Mouse (Mus musculus) cerebellum, postnatal 14 days (tissue): ENCODE measurements around the gene Scrt2.
A peak's percentile ranks its signal among the peaks of the same experiment; 100 is the strongest.

Experiments used
- DNase-seq, 2 experiments: peaks; one replicate each; pipeline ENCODE4 v3.0.0; 2021; ENCODE audit warnings: mixed read lengths in 2 of 2

Gene Scrt2

DNA sequence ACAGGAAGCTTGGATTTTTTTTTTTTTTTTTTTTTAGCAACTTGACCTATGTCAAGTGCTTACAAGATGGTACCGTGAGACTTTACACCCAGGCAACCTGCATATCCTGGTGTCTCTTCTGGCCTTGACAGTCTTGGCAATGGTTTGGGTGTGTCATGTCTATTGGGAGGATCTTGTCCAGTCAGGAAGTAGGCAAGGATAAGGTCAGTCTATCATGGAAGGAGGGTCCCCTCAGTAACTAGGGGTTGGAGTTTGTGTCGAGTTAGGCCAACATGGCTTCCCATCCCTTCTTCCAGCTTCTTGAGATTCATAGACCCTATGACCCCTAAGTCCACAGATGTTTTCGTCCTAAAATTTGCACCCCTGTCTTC, 24.9 kb downstream of the Scrt2 start:
- peak in 1 of 2 experiments; percentile 11 for DNase-seq

DNA sequence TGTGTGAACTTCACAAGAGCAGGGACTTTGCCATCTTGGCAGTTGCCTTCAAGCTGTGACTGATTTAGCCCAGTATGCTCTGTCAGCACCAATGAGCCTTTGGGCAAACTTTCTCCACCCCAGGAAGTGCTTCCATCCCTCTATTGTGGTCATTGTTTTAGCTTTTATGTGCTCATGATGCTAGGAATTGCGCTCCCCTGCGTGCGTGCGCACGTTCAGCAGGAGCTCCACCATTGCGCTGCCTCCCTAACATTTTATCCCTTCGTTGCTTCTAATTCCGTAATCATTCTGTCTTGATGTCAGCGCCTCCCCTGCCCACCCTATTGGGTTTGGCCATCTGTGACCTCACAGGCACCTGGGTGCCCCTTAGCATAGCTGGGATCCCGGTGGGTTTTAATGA, 25.3 kb downstream of the Scrt2 start:
- DNase-seq: no peak

DNA sequence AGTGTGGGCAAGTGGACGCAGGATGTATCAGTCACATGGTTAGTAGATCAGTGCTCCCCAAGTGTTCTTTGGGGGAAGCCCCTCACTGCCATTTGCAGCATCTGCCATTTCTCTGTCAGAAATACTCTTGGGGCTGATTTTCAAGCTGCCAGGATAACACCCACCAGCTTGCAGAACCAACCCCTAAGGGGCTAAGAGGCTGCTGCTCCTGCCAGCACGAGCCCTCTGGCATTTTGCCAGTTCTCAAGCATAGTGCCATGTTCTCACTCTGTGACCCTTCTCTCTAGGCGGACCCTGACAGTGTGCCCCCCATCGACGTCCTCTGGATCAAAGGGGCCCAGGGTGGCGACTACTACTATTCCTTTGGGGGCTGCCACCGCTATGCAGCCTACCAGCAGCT, 27.4 kb downstream of the Scrt2 start:
- peak in 1 of 2 experiments; percentile 35 for DNase-seq

DNA sequence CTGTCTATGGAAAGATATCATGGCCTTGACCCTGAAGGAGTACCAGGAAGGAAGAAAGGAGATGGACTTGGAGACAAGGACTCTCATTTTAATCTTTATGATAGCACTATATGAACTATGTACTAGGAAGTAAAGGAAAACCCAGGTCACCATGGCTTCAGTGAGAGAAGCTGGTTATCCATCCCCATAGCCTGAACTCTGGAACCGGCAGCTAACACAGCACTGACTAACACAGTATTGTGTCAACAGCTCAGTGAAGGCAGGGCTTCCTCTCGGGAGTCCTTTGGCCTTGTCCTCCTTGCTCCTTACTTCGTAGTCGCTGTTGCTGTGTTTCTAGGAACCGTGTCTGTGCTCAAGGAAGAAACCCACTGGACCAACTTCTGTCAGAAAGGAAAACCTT, 28.1 kb downstream of the Scrt2 start:
- no peak for DNase-seq

DNA sequence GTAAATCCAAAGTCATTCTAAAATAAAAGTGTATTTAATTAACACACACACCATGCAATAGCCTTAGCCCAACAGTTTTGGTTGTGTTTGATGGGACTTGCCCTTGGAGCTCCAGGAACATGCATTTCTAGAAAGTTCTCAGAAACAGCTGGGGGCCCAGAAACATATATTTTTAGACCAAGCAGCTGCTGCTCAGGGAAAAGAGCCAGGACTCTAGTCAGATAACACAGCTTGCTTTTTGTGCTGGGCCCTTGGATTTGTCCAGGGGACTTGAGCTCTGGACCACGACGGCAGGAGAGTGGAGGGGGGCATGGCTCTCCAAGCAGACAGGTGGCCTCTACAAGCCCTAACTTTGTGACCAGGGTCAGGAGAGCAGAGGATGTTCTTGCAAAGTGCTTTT, 30.0 kb downstream of the Scrt2 start:
- DNase-seq: peak in 1 of 2 experiments; percentile 9

DNA sequence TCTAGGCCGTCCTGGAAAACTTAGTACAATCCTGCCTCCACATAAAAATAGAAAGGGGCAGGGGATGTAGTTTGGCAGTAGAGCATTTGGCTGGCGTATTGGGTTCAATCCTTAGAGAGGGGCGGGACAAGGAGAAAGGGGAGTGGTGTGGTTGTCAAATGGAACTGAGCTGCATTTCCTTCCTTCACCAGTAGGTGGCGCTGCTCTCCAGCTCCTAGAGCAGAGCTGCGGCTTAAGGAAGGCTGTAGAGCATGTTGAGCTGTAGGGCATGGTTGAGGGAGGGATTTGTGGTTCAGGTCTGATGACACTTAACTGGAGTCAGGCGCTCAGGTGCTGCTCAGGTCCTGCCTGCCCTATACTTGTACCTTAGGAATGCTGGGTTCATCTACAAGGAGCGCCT, 30.6 kb downstream of the Scrt2 start:
- peak; percentile 96 to 98 for DNase-seq

DNA sequence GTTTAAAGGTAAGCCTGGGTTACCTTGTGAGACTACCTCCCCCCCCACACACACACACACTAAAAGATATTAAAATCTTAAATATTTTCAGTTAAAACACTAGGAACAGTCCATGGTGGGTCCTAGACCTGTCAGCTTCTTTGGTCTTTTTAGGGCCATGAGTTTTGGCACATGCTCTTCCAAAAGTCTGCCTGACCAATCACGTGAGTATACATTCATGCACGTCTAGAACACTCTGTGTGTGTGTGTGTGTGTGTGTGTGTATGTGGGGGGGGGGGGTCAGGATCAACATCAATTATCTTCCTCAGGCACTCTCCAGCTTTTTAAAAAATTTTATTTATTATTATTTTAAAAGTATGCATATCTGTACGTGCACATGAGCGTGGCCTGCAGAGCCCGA, 31.2 kb downstream of the Scrt2 start:
- no peak for DNase-seq

DNA sequence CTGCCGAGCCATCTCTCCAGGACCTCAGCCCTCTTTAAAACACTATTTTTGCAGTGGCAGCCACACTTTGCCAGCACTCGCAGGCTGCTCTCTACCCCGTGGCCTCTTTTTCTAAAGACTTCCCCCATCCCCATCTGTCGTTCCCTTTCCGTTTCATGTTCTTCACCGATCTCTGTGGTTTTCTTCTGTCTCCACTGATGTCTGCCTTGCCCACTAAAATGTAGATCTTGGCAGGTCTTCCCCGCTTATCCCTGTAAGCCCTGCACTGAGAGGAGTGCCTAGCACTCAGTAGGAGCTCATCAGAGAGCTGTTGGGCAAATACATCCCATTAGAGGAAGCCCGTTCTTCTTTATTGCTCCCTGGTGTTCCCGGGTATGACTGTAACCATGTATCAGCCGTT, 31.6 kb downstream of the Scrt2 start:
- no peak for DNase-seq

DNA sequence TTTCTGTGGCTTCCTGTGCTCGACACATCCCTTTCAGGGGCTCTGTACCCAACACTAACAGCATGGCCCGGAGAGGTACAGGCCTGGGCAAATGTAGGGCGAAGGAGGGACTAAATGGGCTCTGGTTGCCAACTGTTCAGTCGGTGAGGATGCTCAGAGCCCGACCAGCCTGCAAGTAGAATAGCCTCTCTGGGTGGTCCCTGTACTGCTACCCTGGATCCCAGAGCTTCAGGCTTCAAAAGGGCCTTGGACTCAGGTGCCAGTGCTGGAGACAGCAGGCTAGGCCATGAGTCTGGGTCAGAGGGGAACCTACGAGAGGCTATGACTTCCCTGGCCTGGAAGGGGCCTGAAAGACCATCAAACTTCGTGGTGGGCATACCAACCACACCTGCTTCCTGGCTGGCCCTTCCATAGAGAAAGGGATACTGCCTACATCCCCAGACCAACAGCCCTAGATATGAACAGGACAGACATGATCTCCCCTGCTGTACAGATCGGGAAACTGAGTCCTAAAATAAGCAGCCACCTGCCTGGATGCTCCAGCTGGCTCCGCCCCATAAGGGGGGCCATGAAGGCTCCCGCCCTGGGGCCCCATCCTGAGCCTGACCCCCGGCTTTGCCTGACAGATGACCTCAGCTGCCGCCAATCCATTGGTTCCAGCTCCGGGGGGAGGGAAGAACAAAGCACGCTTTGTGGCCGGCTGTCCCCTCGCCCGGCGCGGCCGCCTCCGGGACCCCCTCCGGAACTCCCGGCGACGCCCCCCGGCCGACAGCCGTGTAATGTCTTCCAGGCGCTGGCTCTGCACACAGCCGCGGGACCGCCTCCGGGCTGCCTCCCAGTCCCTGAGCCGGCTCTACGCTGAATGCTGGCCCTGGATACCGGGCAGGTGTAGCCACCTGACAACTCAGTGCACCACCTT, 33.0 kb downstream of the Scrt2 start:
- DNase-seq: peak; percentile 47 to 50

DNA sequence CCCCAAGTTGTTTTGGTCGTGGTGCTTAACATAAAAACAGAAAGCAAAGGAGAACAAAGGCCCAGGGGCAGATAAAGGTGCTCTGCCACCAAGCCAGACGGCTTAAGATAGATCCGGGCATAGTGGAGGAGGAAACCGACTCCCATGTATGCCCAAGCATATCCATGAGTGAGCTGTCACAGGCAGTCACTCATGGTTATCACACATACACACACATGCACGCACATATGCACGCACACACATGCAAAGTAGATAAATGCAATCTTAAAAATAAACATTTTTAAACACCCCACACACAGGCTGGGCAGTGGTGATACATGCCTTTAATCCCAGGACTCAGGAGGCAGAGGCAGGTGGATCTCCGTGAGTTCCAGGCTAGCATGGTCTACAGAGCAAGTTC, 36.4 kb downstream of the Scrt2 start:
- DNase-seq: no peak

DNA sequence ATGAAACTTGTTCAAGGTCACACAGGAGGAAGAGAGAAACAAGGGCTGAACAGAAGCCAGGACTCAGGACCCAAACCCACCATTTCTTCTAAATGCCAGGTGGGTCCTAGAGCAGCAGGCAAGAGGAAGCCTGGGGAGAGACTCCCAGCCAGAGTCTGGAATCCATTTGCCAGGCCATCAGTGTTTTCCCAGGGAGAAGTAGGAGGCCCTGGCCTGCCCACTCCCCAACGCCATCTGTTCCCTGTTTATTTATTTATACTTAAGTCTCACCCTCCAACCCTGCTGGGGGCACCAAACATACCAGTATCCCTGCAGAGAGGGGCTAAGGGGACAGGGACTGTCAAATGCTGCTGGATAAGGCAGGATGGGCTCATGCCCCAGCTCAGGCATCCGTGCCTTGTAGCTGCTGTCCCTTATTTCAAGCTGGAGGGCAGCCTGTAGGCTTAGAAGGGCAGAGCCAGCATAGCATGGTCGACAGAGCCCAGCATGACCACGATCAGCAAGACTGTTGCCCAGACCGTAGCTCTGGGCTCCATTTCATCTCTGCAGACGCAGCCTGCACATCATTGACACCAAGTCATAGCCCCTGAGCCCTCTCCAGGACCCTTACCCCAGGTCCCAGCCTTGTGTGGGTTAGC, 38.0 kb downstream of the Scrt2 start:
- peak; percentile 69 to 75 for DNase-seq

DNA sequence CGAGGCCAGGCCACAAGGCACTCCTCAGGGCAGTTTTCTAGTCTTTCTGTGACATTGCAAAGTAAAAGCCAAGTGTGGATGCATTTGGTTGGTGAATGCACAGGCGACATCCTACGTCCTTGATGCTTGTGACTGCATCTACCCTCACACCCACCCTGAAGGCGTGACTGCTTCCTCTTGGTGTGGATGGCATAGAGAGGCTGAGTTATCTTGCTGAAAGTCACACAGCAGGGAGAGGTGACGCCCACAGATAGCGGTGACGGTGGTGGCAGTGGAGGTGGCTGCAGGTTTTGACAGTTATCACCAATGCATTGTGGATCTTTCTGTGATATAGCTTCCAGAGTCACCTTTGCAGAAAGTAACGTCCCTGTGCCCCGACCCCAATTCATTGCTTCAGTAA, 41.6 kb downstream of the Scrt2 start:
- no peak for DNase-seq

DNA sequence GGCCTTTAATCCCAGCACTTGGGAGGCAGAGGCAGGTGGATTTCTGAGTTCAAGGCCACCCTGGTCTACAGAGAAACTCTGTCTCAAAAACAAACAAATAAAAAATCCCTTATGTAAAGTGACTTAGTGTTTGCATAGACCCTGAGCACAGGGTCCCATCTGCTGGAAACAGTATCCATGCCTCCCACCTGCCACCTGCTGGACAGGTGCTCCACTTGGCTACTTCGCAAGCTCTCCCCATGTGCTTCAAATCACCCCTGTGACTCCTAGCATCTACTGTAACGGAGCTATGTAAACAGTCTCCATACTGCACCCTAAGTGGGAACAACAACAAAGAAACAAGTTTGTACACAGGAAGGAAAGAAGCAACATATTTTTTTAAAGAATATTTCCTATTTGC, 47.3 kb downstream of the Scrt2 start:
- no peak for DNase-seq

DNA sequence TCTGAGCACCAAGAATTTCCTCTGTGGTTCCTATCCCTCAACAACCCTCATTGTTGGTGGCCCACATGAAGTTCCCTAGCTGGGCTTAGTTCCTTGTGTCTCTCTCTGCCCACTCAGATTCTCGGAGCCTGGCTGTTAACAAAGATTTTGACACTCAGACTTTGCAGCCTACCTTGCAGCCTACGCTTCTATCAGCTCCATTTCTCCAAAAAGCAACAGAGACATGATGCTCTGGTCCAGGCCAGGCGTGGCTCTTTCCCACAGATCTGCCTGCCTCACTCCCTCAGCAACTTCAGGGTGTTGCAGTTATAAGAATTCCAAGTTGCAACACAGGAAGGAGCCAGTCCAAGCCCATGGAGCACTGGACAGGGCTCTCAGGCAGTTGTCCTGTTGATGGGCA, 48.4 kb downstream of the Scrt2 start:
- no peak for DNase-seq

DNA sequence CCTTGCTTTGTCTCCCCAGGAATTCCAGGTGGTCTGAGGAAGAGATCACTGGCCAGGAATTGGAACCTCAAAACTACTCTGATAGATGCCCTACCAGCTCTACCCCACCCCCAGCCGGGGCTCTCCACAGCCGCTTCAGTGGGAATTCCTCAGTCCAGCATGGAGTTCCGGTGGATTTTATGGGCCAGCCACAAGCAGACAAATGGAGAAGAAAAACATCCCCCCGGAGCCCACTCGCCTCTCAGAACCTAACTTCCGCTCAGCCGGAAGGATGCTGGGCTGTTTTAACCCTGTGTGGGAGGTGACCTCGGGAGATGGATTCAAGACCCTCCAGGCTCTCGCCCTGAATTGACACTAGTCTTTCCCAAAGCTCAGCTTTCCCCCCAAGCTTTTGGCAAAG, 50.7 kb downstream of the Scrt2 start:
- no peak for DNase-seq

DNA sequence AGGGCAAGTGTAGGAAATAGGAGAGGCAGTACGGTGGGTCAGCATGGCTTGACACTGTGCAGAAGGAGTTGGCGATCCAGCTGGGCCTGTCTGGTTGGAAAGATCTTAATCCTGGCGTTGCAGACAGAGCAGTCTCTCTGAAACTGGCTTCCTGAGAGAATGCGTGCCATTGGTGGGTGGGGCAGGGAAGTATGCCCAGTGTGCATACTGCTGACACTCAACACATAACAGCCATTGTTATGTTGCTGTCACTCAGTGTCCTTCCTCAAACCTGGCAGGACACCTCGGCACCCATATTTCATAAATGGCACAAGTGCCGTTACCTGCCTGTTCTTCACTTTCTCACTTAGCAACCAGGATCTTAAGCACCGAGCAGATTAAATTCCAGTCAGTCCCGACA, 51.4 kb downstream of the Scrt2 start:
- DNase-seq: no peak

DNA sequence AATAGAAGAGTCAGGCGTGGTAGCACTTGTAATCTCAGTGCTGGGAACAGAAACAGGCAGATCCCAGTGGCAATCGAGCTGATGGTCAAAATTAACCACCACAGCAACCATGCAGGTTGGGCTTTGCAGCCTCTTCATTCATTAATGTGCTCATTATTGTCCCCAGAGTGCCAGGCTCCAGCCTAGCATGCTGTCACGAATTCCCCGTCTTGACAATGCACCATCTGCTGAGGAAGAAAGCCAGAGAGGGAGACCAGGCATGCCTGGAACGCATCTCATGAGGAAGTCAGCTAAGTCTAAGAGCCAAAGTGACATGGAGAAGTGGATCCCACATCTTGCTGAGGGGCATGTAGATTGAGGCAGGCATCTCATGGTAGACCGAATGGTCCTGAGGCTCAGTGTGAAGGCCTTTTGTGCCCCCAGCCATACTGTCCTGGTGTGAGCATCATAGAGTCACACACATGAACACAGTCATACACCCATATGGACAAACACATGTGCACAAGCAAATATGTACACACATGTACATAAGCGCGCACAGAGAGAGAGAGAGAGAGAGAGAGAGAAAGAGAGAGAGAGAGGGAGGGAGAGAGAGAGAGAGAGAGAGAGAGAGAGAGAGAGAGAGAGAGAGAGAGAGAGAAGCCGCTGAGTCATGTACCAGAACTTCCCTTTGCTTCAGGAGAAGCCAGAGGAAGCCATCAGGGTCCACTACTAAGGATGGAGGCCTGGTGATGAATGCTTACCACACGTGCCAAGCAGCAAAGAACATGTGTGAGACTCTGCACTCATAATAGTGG, 58.1 kb downstream of the Scrt2 start:
- DNase-seq: peak; percentile 50 to 74

DNA sequence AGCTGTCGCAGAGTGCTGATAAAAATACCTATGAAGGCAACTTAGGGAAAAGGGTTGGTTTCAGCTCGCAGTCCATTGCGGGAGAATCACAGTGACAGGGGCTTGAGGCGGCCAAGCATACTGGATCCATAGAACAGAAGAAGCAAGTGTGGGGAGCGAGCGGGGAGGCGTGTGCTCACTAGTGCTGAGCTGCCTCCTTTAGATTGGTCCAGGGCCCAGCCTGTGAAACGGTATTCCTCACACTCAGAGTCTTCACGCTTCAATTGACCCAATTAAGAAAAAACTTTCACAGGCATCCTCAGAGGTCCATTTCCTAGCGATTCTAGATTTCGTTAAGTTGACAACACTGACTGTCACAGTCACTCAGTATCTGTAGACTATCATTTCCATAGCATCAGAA, 59.6 kb downstream of the Scrt2 start:
- no peak for DNase-seq

DNA sequence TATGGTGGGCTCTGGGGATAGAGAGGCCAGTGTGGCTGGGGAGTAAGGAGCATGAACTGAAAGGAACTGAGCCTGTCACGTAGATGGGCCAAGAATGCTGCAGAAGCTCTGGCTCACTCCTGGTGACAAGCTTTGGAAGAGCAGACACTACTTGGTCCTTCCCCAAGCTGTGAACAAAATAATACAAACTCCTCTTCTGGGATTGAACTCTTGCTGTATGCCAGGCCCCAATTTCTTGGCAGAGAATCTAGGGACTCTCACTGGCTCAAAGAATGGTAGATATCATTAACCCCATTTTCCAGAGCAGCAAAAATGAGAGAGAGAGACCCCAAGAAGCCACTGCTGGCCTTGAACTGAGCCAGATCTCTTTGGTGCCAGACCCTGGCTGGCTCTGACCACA, 60.2 kb downstream of the Scrt2 start:
- no peak for DNase-seq

DNA sequence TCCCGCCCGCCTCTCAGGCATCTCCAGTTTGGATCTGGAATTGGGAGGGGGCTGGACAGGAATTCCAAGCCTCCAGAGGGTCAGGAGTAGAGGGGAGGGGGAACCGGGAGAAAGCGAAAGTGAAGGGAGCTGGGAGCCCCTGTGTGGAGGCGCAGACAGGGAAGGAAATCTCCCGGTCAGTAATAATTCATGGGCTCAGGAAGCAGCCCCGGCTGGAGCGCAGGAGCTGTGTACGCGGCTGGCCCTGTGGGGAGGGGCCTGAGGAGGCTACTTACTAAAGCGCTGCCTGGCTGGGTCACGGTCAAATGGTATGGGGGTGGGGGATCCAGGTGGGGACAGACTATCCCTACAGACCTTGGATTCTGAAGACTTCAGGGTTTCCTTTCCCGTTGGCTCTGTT, 60.7 kb downstream of the Scrt2 start:
- no peak for DNase-seq

DNA sequence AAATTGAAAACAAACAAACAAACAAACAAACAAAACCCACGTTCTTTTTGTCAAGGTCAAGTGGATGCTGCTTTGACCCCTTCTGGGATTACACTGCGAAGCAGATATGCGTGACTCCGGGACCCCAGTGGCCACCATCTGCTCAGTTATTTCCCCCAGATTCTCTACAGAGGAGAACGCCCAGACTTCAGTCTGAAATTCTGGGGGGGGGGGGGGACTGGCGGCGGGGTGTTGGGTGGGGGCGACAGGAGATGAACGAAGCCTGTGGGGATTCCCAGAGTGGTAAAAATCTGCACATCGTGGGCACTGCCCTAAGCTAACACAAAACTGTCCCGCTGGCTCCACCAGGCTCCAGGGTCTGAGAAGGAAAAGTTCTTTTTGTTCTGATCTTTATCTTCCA, 61.2 kb downstream of the Scrt2 start:
- no peak for DNase-seq

DNA sequence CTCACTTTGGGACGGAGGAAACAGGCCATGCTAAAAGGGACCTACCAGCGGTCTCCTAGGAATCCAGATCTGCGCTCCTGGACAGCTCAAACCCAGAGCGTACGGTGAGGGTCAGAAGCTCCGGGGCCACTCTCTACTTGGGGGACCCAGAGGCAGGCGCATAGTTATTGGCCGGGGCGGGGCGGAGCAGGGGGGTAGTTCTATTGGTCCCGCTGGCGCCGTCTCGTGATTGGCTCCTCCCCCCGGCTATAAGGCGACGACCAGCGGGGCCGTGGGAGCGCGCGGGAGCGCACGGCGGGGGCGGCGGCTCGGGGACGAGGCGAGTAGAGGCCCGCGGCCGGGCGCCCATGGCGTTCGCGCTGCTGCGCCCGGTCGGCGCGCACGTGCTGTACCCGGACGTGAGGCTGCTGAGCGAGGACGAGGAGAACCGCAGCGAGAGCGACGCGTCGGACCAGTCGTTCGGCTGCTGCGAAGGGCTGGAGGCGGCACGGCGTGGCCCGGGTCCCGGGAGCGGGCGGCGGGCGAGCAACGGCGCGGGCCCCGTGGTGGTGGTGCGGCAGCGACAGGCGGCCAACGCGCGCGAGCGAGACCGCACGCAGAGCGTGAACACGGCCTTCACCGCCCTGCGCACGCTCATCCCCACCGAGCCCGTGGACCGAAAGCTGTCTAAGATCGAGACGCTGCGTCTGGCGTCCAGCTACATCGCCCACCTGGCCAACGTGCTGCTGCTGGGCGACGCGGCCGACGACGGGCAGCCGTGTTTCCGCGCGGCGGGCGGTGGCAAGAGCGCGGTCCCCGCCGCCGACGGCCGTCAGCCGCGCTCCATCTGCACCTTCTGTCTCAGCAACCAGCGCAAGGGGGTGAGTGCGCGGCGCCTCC, 62.2 kb downstream of the Scrt2 start, which contains the start of gene Tcf15:
Tcf15 (plus strand) TSS at position 283 of the 879 bp plus-strand sequence.
- peak; percentile 68 to 73 for DNase-seq

DNA sequence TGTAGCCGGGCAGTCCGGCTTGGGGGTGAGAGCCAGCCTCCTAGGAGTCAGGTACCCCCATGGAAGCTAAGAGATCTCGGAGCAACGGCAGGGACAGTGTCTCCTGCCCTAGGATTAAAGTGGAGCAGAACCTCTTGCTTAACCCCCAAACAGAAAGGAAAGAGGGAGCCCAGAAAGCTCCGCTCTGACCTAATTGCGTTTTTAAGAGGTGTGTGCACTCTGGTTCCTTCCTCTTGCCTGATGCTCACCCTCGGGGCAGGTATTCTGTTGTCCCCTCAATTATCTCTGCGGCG, 62.8 kb downstream of the Scrt2 start:
- DNase-seq: no peak
